Mouse (Mus musculus) embryonic facial prominence, embryonic 14.5 days (tissue): ENCODE data around the gene Mb. TPM values are rescaled to one million over a fixed set of nuclear protein-coding genes. Genes with fewer than 3 reads are reported as not detected.
"Not testable (repeated sequence)": the region's sequence is repeated elsewhere in the genome, so short reads cannot be mapped to it uniquely, and the experiment has no call there.

Source experiments
- ATAC-seq: fragments of 200-750 bp; cut with Nextera tagmentation; 2 replicates; pipeline ENCODE4 v1.8.0; 2017; ENCODE audit warnings: low read depth, moderate number of reproducible peaks, moderate TSS enrichment
- DNase-seq: peaks from one replicate; pipeline ENCODE4 v3.0.0-alpha.2; 2015; ENCODE audit warnings: low spot score
- H3K27ac ChIP-seq: fragments of 300-500 bp; sonication (generic); replicated peaks from 2 replicates; pipeline ENCODE4 v1.5.1; 2014; ENCODE audit warnings: low read depth, mild to moderate bottlenecking, low read length, moderate library complexity
- H3K27me3 ChIP-seq: fragments of 300-500 bp; sonication (generic); replicated peaks from 2 replicates; pipeline ENCODE4 v1.6.1; 2014; ENCODE audit warnings: low read length; ENCODE audit not compliant: control insufficient read depth, insufficient read depth
- H3K36me3 ChIP-seq: fragments of 300-500 bp; sonication (generic); 2 replicates; pipeline ENCODE4 v1.6.1; 2014; ENCODE audit warnings: low read length, mixed read lengths; ENCODE audit not compliant: control insufficient read depth, insufficient read depth
- H3K4me1 ChIP-seq: fragments of 300-500 bp; sonication (generic); 2 replicates; pipeline ENCODE4 v1.6.1; 2014; ENCODE audit warnings: antibody characterized with exemption, low read length; ENCODE audit not compliant: control insufficient read depth, insufficient read depth
- H3K4me2 ChIP-seq: fragments of 300-500 bp; sonication (generic); 2 replicates; pipeline ENCODE4 v1.6.1; 2014; ENCODE audit warnings: low read depth, mild to moderate bottlenecking, low read length, moderate library complexity, mixed read lengths
- H3K4me3 ChIP-seq: fragments of 300-500 bp; sonication (generic); 2 replicates; pipeline ENCODE4 v1.5.1; 2014; ENCODE audit warnings: low read depth, mild to moderate bottlenecking, low read length
- H3K9ac ChIP-seq: fragments of 300-500 bp; sonication (generic); 2 replicates; pipeline ENCODE4 v1.6.1; 2014; ENCODE audit warnings: low read depth, mild to moderate bottlenecking, low read length, moderate library complexity, mixed read lengths
- H3K9me3 ChIP-seq: fragments of 300-500 bp; sonication (generic); 2 replicates; pipeline ENCODE4 v1.6.1; 2016; ENCODE audit warnings: low read length; ENCODE audit not compliant: control insufficient read depth
- WGBS: fragments of 180-500 bp; shearing (Covaris S2); extraction: QIAGEN DNeasy Blood & Tissue Kit; methylation state at CpG from one replicate; pipeline ENCODE4 v1.1.7; 2014; 5-methylcytosine and 5-hydroxymethylcytosine counted together
- polyA plus RNA-seq: library from polyadenylated mRNA; unstranded; fragments of >200 nt; fragmentation: Nextera tagmentation; extraction: Ambion mirVana; gene quantifications from 2 replicates; pipeline ENCODE4 v1.2.1, GENCODE M21; 2014

Mb gene
- polyA plus RNA-seq, 1 experiment from 2014 or later: 12.9 TPM

- H3K27me3 ChIP-seq, H3K4me1 ChIP-seq, H3K4me3 ChIP-seq, ATAC-seq, DNase-seq, H3K27ac ChIP-seq, H3K9me3 ChIP-seq, H3K9ac ChIP-seq, H3K36me3 ChIP-seq, H3K4me2 ChIP-seq: not testable (repeated sequence)
- WGBS: 89% methylated on average over 4 of the region's 4 CpGs
Measured at GRCm38 (mm10) chr15:77059416-77059815, 8.9 kb upstream of the Mb start.

- Histone ChIP-seq H3K4me3 (no peak overlapping the region), H3K36me3 (no peaks in the 10 kb centered on the region), H3K9ac (no peak overlapping the region), H3K27ac (no peak overlapping the region), H3K9me3 (no peaks in the 10 kb centered on the region), H3K4me2 (no peak overlapping the region), H3K4me1 (0 out of 2 replicates have a peak, but pooled peaks cover 4% of the 10 kb centered on the region), H3K27me3 (no peaks in the 10 kb centered on the region)
- DNase-seq (no peak), ATAC-seq (no peak)
Measured at GRCm38 (mm10) chr15:77058566-77058965, 8.1 kb upstream of the Mb start.

- Histone ChIP-seq H3K27ac (peak overlapping the region; percentile 80), H3K36me3 (no peaks in the 10 kb centered on the region), H3K4me1 (0 out of 2 replicates have a peak, but pooled peaks cover 4% of the 10 kb centered on the region), H3K4me2 (no peak overlapping the region), H3K9me3 (no peaks in the 10 kb centered on the region), H3K4me3 (no peak overlapping the region), H3K27me3 (no peaks in the 10 kb centered on the region), H3K9ac (no peak overlapping the region)
- 47% methylated on average over 3 of the region's 3 CpGs for WGBS
- DNase-seq (no peak), ATAC-seq (peak; percentile 31; the same call in 1 of the 2 replicates)
Measured at GRCm38 (mm10) chr15:77056791-77057051, 6.3 kb upstream of the Mb start.

- H3K4me2 ChIP-seq: no peak overlapping the region
- peak overlapping the region; percentile 80 for H3K27ac ChIP-seq
- H3K9ac ChIP-seq: no peak overlapping the region
- ATAC-seq: peak; percentile 87
- 0 out of 2 replicates have a peak, but pooled peaks cover 4% of the 10 kb centered on the region for H3K4me1 ChIP-seq
- 34% methylated on average over 6 of the region's 6 CpGs for WGBS
- H3K36me3 ChIP-seq: no peaks in the 10 kb centered on the region
- H3K9me3 ChIP-seq: no peaks in the 10 kb centered on the region
- H3K27me3 ChIP-seq: no peaks in the 10 kb centered on the region
- no peak overlapping the region for H3K4me3 ChIP-seq
- peak; percentile 83 for DNase-seq
Measured at GRCm38 (mm10) chr15:77056001-77056790, 5.7 kb upstream of the Mb start.

- no peak for ATAC-seq
- Histone ChIP-seq H3K36me3 (no peaks in the 10 kb centered on the region), H3K27ac (no peak overlapping the region), H3K9ac (no peak overlapping the region), H3K4me2 (no peak overlapping the region), H3K27me3 (no peaks in the 10 kb centered on the region), H3K4me1 (0 out of 2 replicates have a peak, but pooled peaks cover 4% of the 10 kb centered on the region), H3K4me3 (no peak overlapping the region), H3K9me3 (no peaks in the 10 kb centered on the region)
- DNase-seq: peak; percentile 42
- WGBS: 69% methylated on average over 5 of the region's 5 CpGs
Measured at GRCm38 (mm10) chr15:77054611-77055175, 4.2 kb upstream of the Mb start.

- no peaks in the 10 kb centered on the region for H3K36me3 ChIP-seq
- no peak overlapping the region for H3K9ac ChIP-seq
- no peak overlapping the region for H3K4me2 ChIP-seq
- no peak overlapping the region for H3K27ac ChIP-seq
- DNase-seq: no peak
- H3K27me3 ChIP-seq: no peaks in the 10 kb centered on the region
- H3K4me3 ChIP-seq: no peak overlapping the region
- H3K4me1 ChIP-seq: 0 out of 2 replicates have a peak, but pooled peaks cover 4% of the 10 kb centered on the region
- 44% methylated on average over 1 of the region's 1 CpGs for WGBS
- no peaks in the 10 kb centered on the region for H3K9me3 ChIP-seq
- no peak for ATAC-seq
Measured at GRCm38 (mm10) chr15:77053021-77053420, 2.6 kb upstream of the Mb start.

GRCm38 (mm10) chr15:77052176-77052575 lies 1.7 kb upstream of the Mb start:
- Histone ChIP-seq H3K9me3 (no peaks in the 10 kb centered on the region), H3K4me3 (no peak overlapping the region), H3K27me3 (no peaks in the 10 kb centered on the region), H3K36me3 (no peaks in the 10 kb centered on the region), H3K9ac (no peak overlapping the region), H3K4me2 (no peak overlapping the region), H3K4me1 (0 out of 2 replicates have a peak, but pooled peaks cover 4% of the 10 kb centered on the region), H3K27ac (no peak overlapping the region)
- DNase-seq: no peak
- whole genome bisulfite sequencing: 26% methylated on average over 1 of the region's 1 CpGs
- no peak for ATAC-seq

GRCm38 (mm10) chr15:77045609-77046008 lies 4.9 kb downstream of the Mb start:
- ATAC-seq: no peak
- no peak for DNase-seq
- Histone ChIP-seq H3K9me3 (no peaks in the 10 kb centered on the region), H3K4me3 (no peak overlapping the region), H3K9ac (no peak overlapping the region), H3K36me3 (no peaks in the 10 kb centered on the region), H3K27me3 (no peaks in the 10 kb centered on the region), H3K27ac (no peak overlapping the region), H3K4me2 (no peak overlapping the region), H3K4me1 (peaks cover 2% of the 10 kb centered on the region; the same call in 1 of the 2 replicates)
- 46% methylated on average over 10 of the region's 10 CpGs for WGBS
